Mouse (Mus musculus) monocyte, adult 5-6 weeks (primary cell): ENCODE measurements around the gene Urb1. TPM values are rescaled to one million over a fixed set of nuclear protein-coding genes. Genes with fewer than 3 reads are reported as not detected.
"Not testable (repeated sequence)": the region's sequence is repeated elsewhere in the genome, so short reads cannot be mapped to it uniquely, and the experiment has no call there.

Experiments
- ATAC-seq: fragments of 153-309, 156-312 bp; replicated peaks from 2 replicates; pipeline ENCODE4 v1.8.0; 2017; ENCODE audit warnings: mild to moderate bottlenecking; ENCODE audit not compliant: low TSS enrichment, insufficient number of reproducible peaks, severe bottlenecking, poor library complexity, low FRiP score
- total RNA-seq: library from RNA; stranded (forward); fragments of 200-1000, 200-491, 200-594 nt; gene quantifications from 3 replicates; pipeline ENCODE4 v1.2.3, GENCODE M21; 2017

Urb1 gene
- total RNA-seq, 1 experiment from 2014 or later = 3.9 TPM

- no peak for ATAC-seq
These were observed 16.2 kb upstream of the Urb1 start, which contains the start of gene Eva1c for GRCm38 (mm10) chr16:90826457-90826856. Eva1c (plus strand) TSS chr16:90826719.

DNA sequence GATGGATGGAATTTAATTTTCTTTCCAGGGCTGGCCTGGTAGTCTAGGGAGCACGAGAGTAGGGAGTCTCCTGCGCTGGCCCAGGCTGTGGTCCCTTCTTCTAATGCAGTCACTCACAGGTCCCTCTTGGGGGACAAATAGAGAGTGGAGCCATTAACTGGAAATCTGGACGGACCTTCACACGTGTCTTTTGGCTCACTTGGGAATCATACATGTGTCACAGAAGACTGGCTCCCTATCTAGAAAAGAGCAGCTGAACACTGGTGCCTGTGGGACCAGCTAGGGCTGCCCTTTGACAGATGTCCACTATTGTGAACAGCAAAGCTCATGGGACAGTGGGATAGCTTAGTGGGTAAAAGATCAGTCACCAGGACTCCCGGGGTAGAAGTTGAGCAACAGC is 15.8 kb upstream of the Urb1 start:
- no peak for ATAC-seq

DNA sequence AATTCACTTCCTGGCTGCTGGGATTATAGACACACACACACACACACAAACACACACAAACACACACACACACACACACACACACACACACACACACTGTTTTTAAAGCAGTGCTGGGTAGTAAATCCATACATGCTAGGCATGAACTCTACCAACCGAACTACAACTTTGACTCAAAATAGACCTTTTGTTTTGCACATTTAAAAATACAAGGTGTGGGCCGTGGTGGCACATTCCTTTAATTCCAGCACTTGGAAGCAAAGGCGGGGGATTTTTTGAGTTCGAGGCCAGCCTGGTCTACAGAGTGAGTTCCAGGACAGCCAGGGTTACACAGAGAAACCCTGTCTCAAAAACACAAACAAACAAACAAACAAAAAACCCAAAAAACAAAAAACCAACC is 13.8 kb upstream of the Urb1 start:
- not testable (repeated sequence) for ATAC-seq

DNA sequence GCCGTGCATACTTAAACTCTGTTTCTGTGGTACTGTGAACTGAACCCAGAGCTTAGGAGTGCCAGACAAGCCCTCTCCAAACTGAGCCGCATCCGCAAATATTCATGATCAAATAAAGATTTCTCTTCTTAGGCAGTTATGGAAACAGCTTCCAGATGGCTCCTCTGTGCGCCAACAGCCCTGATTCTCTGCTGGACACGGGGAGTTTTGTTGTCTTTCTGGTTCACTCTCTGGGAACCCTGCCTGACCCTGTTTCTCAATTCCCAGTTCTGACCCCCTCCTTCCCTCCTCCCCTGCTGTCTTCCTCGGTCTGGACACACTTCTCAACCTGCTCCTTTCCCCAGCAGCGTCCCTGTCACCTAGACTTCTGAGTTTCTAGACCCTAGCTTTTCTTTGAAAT is 12.8 kb upstream of the Urb1 start:
- ATAC-seq = no peak

- no peak for ATAC-seq
These were observed 12.2 kb upstream of the Urb1 start for GRCm38 (mm10) chr16:90822284-90822935.

- no peak for ATAC-seq
These were observed 11.0 kb upstream of the Urb1 start for GRCm38 (mm10) chr16:90821046-90821697.

- no peak for ATAC-seq
These were observed 10.1 kb upstream of the Urb1 start for GRCm38 (mm10) chr16:90820326-90820725.

DNA sequence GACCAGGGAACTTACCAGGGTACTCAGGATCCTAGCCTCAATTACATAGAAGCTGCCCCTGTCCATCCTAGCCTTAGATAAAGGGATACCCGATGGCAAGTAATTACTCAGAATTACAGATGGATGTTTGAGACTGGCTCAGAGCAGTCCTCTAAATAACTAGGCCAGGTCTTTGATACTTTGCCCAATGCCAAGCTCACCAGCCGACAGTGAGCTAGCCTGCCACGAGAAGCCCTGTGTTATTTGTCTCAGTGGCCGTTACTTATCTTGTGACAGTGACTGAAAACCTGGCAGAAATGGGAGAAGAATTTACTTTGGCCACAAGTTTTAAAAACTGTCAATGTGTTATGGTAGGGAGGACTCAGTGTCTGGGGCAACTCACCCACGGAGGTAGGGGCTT is 1.9 kb upstream of the Urb1 start:
- no peak for ATAC-seq

DNA sequence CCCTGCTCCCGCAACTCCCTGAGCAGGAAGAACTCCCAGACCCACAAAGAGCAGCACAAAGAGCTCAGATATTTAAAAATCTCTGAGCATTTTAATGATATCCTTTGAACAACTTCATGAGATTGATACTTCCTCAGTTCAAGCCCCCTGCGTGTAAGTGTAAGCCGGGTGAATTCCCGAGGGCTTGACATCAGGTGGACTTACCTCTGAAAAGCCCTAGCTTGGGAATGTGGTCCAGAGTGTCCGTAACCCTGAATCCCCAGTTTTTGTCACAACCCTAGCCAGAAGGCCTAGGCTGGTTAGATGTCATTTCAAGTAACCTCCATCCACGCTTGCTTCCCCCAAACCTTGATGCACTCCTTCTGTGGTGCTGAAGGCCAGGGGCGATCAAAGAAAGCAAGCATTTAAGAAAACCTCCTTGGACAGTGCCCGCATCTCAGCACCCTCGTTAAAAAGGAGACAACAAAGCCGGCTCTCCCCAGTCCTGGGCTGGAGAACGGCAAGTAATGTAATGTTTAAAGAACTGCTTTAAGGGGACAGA is 573 bp upstream of the Urb1 start:
- ATAC-seq = no peak

- ATAC-seq = no peak
These were observed 5.7 kb downstream of the Urb1 start for GRCm38 (mm10) chr16:90804466-90804865.

DNA sequence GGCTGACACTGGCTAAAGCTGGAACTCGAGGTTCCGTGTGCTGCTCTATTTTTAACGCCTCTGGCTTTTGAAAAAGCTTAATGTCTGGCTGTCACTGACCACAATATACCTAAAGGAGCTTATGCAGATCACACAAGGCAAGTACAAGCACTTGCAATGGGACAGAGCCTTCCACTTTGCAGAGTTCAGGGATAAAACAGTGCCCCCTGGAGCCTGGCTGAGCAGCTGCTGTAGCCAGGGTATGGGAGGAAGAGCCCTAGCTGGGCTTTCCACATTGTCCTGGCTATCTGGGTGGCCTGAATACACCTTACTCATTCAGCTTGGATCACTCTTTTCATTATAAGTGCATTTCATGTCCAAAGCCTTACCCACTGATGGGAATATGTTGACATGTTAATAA is 8.3 kb downstream of the Urb1 start:
- no peak for ATAC-seq

DNA sequence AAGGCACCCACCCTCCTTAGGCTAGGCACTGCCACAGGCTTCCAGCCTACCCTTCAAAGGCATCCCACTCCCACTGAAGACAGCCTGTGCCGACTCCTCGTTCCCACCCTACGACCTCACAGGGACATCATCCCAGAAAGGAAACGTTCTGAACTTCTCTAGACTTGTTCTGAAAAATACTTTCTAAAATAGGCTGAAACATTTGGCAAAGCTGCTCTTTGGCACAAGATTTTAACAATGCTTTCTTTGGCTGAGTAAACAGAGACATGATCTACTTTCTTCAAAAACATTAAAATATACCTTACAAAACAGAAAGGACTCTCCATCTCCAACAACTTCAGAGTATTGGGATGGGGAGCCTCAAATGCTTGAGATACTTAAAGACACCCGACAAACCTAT is 9.0 kb downstream of the Urb1 start:
- ATAC-seq = no peak

- no peak for ATAC-seq
These were observed 10.4 kb downstream of the Urb1 start for GRCm38 (mm10) chr16:90799840-90800239.

DNA sequence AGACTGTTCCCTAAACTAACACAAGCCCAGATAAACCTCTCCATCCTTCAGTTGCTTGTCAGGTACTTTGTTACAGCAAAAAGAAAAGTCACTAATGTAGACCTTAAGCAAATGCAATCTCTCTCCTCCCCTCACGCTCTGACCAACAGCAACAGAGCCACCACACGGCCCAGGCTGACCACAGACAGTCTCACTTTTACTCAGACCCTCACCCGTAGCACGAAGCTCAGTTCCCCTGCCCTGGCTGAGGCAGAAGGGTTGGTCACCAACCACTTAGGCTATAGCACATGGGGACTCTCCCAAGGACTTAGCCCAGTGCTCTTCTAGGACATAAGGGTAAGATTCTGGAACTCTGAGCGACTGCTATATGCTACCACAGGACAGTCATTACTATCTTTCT is 11.4 kb downstream of the Urb1 start:
- no peak for ATAC-seq

GRCm38 (mm10) chr16:90798446-90798845 is 11.8 kb downstream of the Urb1 start:
- ATAC-seq = no peak

DNA sequence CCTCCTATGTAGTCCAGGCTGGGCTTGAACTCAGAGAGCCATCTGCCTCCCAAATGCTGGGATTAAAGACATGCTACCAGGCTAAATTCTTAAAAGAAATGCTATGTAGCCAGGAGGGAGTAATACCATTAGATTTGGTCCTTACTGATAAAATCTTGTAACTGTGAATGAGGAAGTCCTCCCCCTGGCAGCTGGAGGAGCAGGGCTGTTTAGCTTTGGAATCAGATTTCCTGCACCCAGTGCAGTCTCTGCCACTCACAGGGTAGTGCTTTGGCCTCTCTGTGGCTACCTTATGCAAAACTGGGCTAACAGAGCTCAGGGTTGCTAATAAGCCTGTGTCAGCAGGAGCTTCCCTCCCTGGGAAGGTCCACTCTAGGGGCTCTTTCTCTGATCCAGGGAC is 15.5 kb downstream of the Urb1 start:
- no peak for ATAC-seq

DNA sequence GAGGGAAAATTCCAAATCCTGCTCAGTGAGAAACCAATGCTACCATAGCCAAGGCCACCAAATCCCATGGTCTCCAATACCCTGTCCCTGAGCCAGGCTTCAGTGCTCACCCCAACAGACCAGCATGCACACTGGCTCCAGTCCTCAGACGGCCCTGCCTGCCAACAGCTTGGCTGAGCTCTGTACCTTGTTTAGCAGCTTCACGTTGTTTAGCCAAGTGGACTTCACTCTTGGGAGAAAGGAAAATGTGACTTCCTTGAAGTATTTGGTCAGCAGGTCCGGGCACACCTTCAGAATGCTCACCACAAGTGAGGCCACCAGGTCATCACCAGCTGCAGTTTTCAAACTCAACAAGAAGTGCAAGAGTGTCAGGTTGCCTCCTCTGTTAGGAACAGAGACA is 17.7 kb downstream of the Urb1 start:
- no peak for ATAC-seq

GRCm38 (mm10) chr16:90792066-90792465 is 18.1 kb downstream of the Urb1 start:
- no peak for ATAC-seq

- no peak for ATAC-seq
These were observed 19.3 kb downstream of the Urb1 start for GRCm38 (mm10) chr16:90790946-90791345.

DNA sequence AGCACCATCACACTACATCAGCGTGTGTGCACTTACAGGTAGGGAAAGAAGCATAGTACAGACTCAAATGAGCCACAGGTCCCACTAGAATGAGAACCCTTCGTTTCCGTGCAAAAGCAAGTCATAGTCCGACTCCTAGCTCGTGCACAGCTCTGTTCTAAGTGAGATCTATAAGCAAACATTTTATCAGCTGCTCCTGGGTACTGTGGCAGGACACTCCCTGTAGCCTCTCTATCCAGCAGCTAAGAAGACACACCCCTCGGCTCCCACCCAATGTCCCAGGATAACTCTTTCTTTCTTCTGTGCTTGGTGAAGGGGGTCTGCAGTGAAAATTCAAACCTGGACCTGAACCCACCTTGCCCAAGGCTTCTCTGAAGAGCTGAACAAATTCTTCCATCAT is 21.6 kb downstream of the Urb1 start:
- no peak for ATAC-seq
